Mouse (Mus musculus) 416B (cell line): ENCODE results near the gene Gm5294.

Source experiments
- DNase-seq: peaks from one replicate; pipeline ENCODE4 v3.0.0; 2011; ENCODE audit warnings: low read depth

Gene Gm5294

DNA sequence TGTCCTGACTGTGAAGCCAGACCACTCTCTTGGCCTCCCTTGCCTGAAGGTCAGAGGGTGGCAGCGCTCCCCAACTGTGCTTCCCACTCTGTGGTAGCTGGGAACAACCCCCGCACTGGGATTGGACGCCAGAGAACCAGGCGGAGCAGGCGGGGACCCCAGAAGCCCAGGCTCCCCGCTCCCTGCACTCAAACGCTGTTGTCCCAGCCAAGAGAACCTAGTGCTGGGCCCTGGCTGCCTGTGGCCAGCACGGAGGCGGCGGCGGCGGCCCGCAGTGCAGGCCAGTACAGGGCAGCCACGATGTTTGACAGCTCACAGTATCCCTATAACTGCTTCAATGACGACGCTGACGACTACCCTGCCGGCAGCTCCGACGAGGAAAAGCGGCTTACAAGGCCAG lies at the start of gene Gm5294:
TSS of gene Gm5294 (plus strand) at position 301 of the 400 bp plus-strand sequence.
- no peak for DNase-seq

DNA sequence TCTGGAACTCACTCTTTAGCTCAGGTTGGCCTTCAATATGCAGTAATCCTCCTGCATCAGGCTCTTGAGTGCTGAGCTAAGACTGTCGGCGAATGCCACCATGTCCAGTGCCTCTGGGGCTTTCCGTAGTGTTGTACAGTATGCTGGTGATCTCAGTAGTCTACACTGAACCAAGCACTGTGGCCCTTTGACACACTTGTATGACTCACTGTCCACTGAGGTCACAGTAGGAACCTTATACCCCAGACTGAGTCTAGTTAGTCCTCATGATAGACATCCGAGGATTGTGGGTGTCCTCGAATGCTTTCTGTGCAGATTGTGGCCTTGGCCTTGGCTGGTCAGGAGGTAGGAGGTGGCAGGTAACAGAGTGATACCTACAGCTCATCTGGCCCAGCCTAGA lies 44.8 kb upstream of the Gm5294 start:
- peak; percentile 17 for DNase-seq

DNA sequence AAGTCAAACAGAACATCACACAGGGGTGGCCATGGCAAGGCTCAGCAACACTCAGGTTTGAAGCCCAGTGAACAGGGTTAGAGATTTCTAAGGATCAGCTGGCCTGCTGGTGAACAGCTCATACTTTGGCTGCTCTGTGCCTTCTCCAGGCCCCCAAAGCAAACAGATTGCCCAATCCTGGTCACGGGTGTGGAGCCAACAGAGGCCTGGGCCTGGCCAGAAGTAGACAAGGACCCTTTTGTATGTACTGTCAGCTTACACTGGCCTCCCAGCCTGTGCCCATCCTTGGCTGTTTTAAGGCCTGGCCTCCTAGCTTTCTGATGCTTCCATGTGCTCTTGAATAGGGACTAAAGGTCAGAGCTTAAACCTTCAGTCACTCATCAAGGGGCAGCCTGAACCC lies 43.5 kb upstream of the Gm5294 start:
- peak; percentile 18 for DNase-seq

DNA sequence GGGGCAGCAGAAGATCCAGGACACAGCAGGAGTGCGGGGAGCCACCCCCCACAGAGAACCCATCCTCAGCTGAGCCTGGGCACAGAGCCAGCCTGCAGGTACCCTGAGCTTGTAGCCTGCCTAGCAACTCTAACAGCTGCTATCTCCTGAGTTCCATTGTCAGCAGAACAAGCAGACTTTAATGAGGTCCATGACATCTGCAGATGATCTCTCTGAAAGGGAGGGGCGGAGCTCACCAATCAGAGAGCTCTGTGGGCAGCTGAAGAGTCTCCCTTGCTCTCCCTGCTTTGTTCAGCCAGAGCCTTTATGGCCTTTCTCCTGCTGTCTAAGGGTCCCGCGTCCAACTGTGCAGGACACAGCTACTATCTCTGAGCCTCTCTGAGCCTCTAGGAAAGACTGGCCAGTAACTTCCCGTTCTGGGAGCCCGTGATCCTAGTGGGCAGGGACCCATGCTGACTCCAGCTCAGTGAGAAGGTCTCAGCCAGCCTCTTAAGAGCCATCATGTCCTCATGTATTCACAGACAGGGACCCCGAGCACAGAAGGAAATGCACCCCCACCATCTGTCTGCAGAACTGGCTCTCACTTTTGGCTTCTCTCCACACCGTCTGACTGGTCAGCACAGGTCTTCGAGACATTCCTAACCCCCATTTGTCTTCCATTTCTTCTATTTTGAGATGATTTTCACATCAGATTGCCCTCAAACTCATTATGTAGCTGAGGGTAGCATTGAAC lies 41.0 kb upstream of the Gm5294 start:
- DNase-seq = no peak

DNA sequence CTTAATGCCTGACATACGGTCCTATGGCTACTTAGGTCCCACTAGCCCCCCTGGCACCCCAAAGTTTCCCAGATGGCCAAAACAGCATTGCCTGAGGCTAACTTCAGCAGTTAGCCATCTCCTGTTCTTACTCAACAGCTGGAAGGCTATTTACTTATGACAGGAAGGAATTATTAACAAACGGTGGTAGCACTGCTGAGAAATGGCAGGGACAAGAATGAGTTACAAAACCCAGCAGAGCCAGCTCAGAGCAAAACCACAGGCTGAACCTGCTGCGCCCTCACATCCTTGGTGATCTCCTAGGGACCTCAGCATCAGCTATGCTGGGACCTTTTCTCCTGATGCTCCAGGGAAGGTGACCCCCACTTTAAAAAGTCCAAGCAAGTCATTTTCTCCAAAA lies 40.2 kb upstream of the Gm5294 start:
- peak; percentile 56 for DNase-seq

DNA sequence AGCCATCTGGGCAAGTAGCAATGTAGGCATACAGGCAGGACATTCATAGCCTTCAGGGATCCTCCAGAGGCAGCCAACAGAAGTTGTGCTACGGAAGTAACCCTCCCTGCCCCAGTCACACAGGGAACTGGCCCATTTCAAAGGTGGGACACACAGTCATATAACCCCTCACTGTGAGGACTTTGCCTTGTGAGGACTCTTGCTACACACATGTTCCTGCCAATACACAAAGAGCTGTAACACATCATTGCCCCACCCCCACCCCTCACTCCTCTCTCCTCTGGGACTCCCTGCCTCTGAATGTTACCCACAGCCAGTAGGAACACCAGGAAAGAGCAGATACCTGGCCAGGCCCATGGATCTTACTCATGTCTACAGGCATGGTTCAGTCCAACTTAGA lies 37.2 kb upstream of the Gm5294 start:
- no peak for DNase-seq

DNA sequence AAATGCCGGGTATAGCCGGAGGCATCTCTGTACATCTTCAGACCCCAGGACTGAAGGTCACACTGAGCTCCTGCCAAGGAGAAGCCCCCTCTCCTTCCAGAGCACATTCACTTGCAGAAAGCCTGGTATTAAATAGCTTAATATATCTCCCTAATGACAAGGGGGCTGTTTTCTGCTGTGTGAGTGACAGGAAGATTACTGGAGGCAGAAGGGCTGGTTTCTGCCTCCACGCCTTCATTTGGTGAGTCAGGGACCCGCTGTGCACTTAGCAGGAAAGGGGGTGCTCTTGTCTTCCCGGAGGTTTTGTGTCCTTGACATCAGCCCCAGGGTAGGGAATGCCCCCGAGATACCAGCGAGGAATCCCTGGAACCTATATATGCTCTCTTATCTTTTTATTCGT lies 36.7 kb upstream of the Gm5294 start:
- DNase-seq = no peak

DNA sequence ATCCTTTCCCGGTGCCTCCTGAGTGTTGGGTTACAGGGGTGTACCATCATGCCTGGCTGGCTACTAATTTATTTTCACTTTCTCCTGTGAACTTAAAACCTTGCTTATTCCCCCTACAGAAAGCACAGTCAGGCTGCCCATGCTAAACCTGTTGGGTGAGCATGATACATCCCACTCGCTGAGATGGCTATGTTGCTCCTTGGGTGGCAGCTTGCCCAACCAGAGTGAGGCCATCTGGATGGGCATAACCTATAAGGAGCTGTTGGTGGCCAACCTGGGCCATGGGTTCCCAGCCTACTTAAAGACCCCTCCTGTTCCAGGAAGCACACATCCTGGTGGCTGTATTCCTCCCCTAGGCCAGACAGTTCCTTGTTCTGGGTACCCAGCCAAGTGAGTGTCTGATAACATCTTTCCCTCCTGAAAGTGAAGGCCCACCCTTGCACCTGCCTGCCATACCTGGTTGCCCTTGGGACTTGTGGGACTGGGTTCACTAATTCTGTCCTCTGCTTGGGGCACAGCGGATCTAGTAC lies 33.8 kb upstream of the Gm5294 start:
- no peak for DNase-seq

DNA sequence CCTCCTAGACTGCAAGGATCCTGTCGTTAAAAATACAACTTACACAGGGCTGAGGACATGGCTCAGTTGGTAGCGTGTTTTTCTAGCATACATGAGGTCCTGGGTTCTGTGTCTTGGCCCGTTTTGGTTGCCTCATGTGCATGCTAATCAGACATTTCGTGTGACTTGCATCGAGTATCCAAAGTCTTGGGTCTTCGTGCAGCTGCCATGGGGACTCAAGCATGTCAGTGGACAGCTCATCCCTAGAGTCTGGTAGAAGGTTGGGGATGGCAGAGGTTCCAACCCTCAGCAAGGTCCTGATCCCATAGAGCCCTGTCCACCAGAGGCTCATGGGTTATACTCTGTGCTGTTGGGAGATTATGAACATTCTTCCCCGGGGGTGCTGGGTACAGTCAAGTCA lies 32.2 kb upstream of the Gm5294 start:
- no peak for DNase-seq

DNA sequence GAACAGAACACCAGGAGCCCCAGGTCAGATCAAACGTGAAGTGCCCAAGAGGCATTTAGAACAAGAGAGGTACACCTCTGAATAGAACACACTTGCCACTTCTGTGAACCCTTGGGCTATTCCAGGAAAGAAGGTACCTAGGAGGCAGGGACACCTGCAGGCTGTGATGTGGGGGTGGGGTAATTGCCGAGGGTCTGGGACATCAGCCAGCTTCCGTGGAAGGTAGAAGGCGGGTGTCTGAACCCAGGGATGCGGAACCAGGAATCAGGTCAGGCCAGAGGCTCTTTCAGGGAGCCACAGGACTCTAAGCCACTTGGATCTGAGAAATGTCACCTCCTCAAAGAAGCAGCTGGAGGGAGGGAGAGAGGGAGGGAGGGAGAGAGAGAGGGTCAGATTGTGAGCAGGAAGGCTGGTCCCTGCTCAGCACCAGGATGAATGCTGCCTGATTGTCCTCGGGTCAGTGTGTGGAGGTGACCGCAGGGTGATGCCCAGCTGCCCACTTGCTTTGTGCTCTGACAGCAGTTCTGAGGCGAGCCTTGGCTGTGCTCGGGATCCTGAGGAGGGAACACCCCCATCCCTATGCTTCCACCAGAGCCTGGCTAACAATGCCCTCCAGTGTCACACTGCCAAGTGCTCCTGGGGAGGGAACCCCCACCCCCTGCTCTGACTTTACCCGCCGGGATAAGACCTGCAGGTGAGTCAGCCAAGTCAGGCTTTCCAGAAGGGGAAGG lies 31.2 kb upstream of the Gm5294 start:
- no peak for DNase-seq

DNA sequence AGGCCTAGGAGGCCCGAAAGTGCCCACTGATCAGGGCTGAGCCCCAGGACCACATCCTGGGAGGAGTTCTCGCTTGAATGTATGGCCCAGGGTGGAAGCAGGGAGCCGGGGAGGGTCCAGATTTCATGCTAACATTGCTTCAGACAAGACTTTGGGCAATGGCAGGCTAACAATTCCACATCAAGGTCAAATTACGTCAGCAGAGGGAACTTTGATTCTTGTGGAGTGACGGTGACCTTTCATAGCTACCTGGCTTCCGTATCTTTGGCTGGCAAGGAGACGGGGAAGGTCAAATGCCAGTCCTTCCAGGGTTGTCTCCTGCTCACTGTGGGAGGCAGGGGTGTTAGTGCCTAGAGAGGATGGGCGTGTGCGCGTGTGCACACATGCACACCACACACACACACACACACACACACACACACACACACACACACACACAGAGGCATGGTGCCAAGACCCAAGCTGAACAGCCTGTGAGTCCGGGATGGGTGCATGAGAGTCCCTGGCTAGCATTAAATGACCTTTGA lies 28.9 kb upstream of the Gm5294 start:
- no peak for DNase-seq

DNA sequence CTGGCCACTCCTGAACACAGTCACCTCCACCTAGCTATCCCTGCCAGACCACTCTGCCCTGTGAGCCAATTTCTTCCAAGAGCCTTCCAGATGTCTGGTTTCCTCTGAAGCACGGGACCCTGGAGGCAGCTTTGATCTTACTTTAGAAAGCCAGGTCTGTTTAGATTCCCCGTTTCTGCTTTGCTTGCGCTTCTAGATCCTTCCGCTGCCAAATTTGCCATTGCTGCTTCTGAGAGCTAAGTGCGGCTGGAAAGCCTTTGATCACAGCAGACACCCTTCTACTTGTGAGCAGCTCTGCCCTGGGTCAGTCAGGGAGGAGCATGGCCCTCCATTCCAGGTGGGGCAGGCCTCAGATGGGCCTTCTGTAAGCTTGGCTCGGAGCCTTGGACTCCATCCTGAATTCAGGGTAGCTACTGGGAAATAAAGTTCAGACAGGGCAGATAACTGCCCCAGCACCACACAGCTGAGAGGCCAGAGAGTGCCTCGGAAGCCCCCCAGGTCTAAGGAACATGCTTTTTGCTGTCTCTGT lies 18.2 kb upstream of the Gm5294 start:
- DNase-seq = no peak

DNA sequence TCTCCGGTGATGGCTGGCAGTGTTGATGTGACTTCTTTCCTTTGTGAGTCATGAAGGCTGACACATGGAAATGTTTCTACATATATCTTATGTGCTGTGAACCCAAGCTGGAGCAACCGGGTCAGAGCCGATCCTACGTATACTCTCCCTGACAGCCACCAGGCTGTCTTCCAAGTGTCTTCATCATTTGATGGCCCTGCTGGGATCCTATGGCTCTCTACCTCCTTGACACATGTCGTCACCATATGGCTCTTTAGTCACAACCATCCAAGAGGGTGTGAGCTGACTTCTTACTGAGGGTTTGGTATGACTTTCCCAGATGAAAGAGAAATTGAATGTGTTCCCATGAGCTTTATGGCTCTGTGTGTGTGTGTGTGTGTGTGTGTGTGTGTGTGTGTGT lies 15.6 kb upstream of the Gm5294 start:
- DNase-seq = no peak

DNA sequence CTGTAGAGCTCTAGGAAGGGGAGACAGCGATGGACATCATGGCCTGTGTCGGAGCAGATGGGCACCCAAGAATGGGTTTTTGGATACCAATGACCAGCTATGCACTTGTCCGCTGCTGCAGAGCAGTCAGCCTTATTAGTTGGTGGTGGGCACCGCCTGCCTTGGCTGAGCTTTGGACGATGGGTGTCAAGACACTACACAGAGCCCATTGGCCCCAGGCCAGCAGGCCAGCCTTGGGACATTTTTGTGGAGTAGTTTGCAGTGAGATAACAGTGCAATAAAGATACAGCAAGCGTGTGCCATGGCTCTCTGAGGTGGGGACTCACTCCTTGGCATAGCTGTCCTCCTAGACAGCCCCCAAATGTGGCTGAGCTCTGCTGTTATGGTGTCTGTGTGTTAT lies 10.1 kb upstream of the Gm5294 start:
- DNase-seq = no peak

DNA sequence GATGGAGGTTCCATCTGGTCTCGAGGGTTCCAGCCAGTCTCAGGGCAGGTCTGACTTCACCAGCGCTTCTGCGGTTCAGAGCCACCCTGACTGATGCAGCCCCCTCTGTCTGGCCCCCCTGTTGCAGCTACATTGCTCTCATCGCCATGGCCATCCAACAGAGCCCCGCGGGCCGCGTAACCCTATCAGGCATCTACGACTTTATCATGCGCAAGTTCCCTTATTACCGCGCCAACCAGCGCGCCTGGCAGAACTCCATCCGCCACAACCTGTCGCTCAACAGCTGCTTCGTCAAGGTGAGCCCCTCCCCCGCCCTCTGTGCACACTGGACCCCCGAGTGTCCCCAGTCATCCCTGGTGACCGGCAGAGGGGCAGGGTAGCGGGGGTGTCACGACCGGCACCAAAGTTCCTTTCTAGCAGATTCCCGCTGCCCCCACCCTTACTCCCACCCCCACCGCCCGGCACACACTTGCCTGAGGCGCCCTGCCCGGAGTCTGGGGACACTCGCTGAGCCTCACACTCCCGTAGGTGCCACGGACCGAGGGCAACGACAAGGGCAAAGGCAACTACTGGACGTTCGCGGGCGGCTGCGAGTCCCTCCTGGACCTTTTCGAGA lies 945 bp downstream of the Gm5294 start:
- DNase-seq = no peak

DNA sequence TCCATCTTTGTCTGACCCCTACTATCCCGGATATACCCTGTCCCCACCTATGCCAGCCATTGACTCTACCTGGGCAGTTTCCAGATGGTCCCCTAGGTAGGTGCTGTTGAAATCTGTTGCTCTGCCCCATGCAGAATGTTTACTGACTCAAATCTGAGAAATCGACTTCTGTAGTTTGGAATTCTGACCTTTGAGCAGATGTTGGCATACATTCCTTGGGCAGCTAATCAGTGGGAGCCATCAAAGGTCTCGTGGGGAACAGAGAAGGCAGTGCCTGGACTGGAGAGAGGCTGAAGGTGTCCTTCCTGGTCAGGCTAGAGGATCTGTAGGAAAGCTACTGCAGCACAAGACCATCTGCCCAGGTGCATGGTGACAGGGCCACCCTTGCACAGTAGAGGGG lies 5.2 kb downstream of the Gm5294 start:
- DNase-seq = no peak

DNA sequence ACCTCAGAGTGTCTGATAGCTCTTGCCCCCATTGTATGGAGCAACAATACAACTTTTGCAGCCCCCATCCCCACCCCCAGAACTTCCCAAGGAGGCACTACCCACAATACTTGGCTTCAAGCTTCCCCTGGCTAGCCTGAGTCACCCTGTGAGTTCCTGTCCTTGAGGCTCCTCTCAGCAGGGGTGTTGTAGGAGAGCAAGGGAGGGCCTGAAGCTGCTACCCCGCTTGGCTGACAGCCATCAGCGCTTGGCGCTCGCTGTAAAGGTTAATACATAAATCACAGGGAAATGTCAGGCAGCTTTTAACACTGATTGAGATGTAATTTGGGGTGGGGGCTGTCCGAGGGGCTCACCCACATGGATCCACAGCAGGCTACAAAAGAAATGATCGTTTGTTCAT lies 13.5 kb downstream of the Gm5294 start:
- DNase-seq = peak; percentile 82

DNA sequence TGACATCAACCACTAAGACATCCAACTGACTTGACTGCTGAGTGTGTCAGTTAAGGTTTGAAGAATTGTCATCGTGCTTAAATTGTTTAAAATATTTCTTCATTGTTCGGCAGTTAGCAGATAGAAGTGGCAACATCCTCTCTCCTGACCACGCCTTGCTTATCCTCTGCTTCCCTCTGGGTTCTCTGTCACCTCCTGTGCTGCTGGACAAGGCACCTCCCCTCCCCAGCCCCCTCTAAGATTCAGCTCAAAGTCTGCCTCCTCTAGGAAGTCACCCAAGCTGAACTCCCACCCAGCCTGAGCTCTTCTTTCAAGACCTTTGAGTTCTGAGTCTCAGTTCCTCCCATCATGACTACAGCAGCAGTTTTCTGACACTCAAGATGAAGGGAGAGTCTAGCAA lies 15.0 kb downstream of the Gm5294 start:
- DNase-seq = peak; percentile 40

DNA sequence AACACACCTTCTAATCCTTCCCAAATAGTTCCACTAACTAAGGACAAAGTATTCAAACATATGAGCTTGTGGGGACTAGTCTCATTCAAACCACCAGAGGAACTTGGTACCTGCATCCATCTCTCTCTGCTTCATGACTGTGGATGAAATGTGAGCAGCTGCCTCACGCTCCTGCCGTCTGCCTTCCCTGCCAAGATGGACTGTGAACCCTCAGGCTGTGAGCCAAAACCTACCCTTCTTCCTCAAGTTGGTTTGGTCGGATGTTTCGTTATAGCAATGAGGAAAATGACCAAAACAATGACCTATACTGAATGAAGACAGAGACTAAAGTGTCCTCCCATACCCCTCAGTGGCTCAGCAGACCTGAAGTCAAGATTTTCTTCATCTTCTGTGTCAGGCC lies 21.1 kb downstream of the Gm5294 start:
- no peak for DNase-seq

DNA sequence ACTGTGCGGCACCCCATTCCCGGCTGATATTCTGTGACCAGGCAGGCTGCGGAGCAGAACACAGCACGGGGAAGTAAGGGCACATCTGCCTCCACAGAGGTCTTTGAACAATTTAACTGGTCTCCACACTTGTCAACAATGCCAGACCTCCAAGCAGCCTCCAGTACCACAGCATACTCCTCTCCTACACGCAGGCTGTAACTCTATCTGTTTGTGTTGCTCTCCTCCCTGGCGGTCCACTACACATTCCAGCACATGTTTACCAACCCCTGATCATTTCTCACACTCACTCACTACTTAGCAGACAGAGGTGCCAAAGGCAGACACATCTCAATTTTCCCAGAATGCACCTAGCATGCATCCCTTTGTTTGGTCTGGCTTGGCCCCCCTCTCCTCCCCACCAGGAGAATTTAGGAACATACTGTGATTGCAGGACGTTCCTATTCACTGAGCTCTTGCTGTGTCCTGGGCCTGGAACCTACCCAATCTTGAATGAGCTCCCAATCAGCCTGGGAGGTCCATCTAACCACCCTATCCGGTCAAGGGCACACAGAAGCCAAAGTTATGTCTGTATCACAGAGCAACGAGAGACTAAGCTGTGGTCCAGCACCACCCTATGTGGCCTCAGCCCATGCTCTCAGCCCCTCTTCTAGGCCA lies 23.4 kb downstream of the Gm5294 start:
- DNase-seq = no peak

DNA sequence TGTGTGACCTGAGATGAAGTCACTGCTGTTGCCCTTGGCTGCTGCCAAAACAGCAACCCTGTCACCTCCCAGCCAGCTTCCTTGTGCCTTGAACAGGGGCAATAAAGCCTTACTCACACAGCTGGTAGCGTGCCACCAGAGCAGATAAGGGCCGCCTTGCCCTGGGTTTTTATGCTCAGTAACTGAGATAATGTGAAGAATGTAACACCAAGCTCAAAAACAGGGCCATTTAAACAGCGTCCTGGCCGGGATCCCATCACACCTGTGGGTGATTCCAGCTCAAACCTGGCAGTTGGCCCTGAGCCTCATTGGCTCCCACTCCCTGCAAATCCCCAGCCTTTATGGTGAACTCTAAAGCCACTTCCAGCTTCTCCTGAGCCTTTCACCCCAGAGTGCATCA lies 26.6 kb downstream of the Gm5294 start:
- DNase-seq = no peak

DNA sequence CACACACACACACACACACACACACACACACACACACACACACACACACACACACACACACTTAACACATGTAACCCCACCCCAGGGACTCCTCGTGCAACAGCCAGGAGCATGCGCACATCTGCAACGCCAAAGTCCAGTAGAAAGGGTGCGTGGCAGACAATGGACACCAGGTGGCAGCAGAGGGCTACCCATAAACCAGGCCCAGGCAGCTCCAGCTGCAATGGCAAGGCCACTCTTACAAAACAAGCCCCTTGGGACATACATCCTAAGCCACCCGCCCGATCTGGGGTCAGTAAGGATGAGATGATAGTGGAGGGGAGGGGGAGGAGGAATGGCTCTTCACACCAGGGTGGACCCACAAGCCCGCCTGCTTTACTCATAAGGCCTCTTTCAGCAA lies 28.2 kb downstream of the Gm5294 start:
- peak; percentile 83 for DNase-seq
